Mouse (Mus musculus): ENCODE data around the gene Gm20379. TPM values are rescaled to one million over a fixed set of nuclear protein-coding genes. Genes with fewer than 3 reads are reported as not detected.

Gene Gm20379
- not detected for total RNA-seq (2022)

GRCm38 (mm10) chr13:92305680-92306079 is at the start of gene Gm20379:
Gene Gm20379, plus strand, starts transcription at chr13:92305980.
- DNase-seq, result no peak

- DNase-seq, result no peak
Measured at GRCm38 (mm10) chr13:92261329-92261728, 44.5 kb upstream of the Gm20379 start.

GRCm38 (mm10) chr13:92263566-92263965 is 42.2 kb upstream of the Gm20379 start:
- peak; percentile 49 for DNase-seq

- DNase-seq, result no peak
Measured at GRCm38 (mm10) chr13:92267076-92267475, 38.7 kb upstream of the Gm20379 start.

GRCm38 (mm10) chr13:92274274-92275198 is 31.2 kb upstream of the Gm20379 start:
- peak; percentile 42 for DNase-seq

- no peak for DNase-seq
Measured at GRCm38 (mm10) chr13:92275292-92275691, 30.5 kb upstream of the Gm20379 start.

- no peak for DNase-seq
Measured at GRCm38 (mm10) chr13:92277027-92277426, 28.8 kb upstream of the Gm20379 start.

- DNase-seq, result no peak
Measured at GRCm38 (mm10) chr13:92291605-92292004, 14.2 kb upstream of the Gm20379 start.

- DNase-seq, result no peak
Measured at GRCm38 (mm10) chr13:92293883-92294282, 11.9 kb upstream of the Gm20379 start.

- DNase-seq, result no peak
Measured at GRCm38 (mm10) chr13:92296490-92296889, 9.3 kb upstream of the Gm20379 start.

GRCm38 (mm10) chr13:92297021-92297420 is 8.8 kb upstream of the Gm20379 start:
- no peak for DNase-seq

- no peak for DNase-seq
Measured at GRCm38 (mm10) chr13:92299522-92299921, 6.3 kb upstream of the Gm20379 start.

- no peak for DNase-seq
Measured at GRCm38 (mm10) chr13:92301754-92302153, 4.0 kb upstream of the Gm20379 start.

GRCm38 (mm10) chr13:92302466-92302865 is 3.3 kb upstream of the Gm20379 start:
- no peak for DNase-seq

- no peak for DNase-seq
Measured at GRCm38 (mm10) chr13:92303062-92303948, 2.5 kb upstream of the Gm20379 start.

- no peak for DNase-seq
Measured at GRCm38 (mm10) chr13:92304291-92304690, 1.5 kb upstream of the Gm20379 start.

GRCm38 (mm10) chr13:92314613-92315012 is 8.8 kb downstream of the Gm20379 start:
- DNase-seq, result no peak

GRCm38 (mm10) chr13:92320770-92321169 is 15.0 kb downstream of the Gm20379 start:
- no peak for DNase-seq

GRCm38 (mm10) chr13:92326030-92326429 is 20.2 kb downstream of the Gm20379 start:
- no peak for DNase-seq

GRCm38 (mm10) chr13:92328000-92328399 is 22.2 kb downstream of the Gm20379 start:
- DNase-seq, result no peak

GRCm38 (mm10) chr13:92330621-92331020 is 24.8 kb downstream of the Gm20379 start:
- DNase-seq, result no peak

GRCm38 (mm10) chr13:92332103-92332879 is 26.5 kb downstream of the Gm20379 start:
- DNase-seq, result no peak

Measured in adrenal gland, adult 8-10 months (tissue).